Mouse (Mus musculus) lung, embryonic 15.5 days (tissue): ENCODE results near the gene Ankub1. TPM values are rescaled to one million over a fixed set of nuclear protein-coding genes. Genes with fewer than 3 reads are reported as not detected.

Source experiments
- ATAC-seq: fragments of 200-750 bp; cut with Nextera tagmentation; 2 replicates; pipeline ENCODE4 v1.8.0; 2017; ENCODE audit warnings: moderate number of reproducible peaks, borderline replicate concordance; ENCODE audit not compliant: low FRiP score, low TSS enrichment; ENCODE audit errors: extremely low read depth
- H3K27ac ChIP-seq: fragments of 300-500 bp; sonication (generic); 2 replicates; pipeline ENCODE4 v1.5.1; 2015; ENCODE audit warnings: moderate library complexity, mild to moderate bottlenecking, inconsistent platforms
- H3K27me3 ChIP-seq: fragments of 300-500 bp; sonication (generic); 2 replicates; pipeline ENCODE4 v1.6.1; 2015; ENCODE audit warnings: inconsistent platforms
- H3K36me3 ChIP-seq: fragments of 300-500 bp; sonication (generic); 2 replicates; pipeline ENCODE4 v1.6.1; 2015; ENCODE audit warnings: inconsistent platforms
- H3K4me1 ChIP-seq: fragments of 300-500 bp; sonication (generic); 2 replicates; pipeline ENCODE4 v1.6.1; 2015; ENCODE audit warnings: inconsistent platforms
- H3K4me2 ChIP-seq: fragments of 300-500 bp; sonication (generic); 2 replicates; pipeline ENCODE4 v1.6.1; 2015; ENCODE audit warnings: inconsistent platforms, mild to moderate bottlenecking, moderate library complexity
- H3K4me3 ChIP-seq: fragments of 300-500 bp; sonication (generic); 2 replicates; pipeline ENCODE4 v1.5.1; 2015; ENCODE audit warnings: mild to moderate bottlenecking, inconsistent platforms
- H3K9ac ChIP-seq: fragments of 300-500 bp; sonication (generic); 2 replicates; pipeline ENCODE4 v1.6.1; 2015; ENCODE audit warnings: inconsistent platforms
- H3K9me3 ChIP-seq: fragments of 300-500 bp; sonication (generic); 2 replicates; pipeline ENCODE4 v1.6.1; 2016; ENCODE audit warnings: inconsistent platforms
- WGBS: fragments of 180-500 bp; shearing (Covaris S2); methylation state at CpG from one replicate; pipeline ENCODE4 v1.1.7; 2015; 5-methylcytosine and 5-hydroxymethylcytosine counted together
- polyA plus RNA-seq: library from polyadenylated mRNA; unstranded; fragments of >200 nt; fragmentation: Nextera tagmentation; extraction: Ambion mirVana; gene quantifications from 2 replicates; pipeline ENCODE4 v1.2.1, GENCODE M21; 2015

The Ankub1 gene
- polyA plus RNA-seq, 1 experiment from 2014 or later, result 0.19 TPM

DNA sequence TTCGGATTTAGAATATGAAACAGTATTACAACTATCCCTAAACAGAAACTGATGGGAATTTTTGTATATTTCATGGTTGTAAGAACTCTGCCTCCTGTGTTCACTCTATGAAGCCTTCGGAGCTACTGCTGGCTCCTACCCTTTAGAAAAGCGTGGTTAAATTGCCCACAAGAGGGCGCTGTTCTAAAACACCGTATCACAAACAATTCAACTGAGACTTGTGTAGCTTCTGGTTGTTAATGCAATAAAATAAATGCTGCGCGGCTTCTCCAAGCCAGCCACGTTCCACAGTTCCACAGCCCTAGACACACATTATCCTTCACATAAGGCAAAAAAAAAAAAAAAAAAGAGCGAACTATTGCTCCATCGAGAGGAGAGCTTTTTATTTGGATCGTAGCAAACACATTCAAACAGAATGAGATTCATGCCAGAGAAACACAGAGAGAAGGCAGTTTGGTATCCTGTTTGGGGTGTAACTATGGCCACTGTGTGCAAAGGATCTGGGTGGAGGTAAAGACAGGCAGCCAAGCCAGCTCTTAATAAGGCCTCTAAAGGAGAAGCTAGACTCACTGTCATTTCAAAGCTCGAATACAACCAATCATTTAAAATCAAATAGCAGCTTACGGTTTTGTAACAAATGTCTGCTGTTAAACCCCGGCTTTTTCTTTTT, 25.4 kb downstream of the Ankub1 start:
- H3K27me3 ChIP-seq, result no peaks in the 10 kb centered on the region
- H3K9ac ChIP-seq, result no peak overlapping the region
- peak overlapping the region; percentile 44 for H3K4me2 ChIP-seq
- ATAC-seq, result peak; percentile 64; the same call in 1 of the 2 replicates
- 27% methylated on average over 14 of the region's 14 CpGs for WGBS
- H3K36me3 ChIP-seq, result no peaks in the 10 kb centered on the region
- no peaks in the 10 kb centered on the region for H3K4me1 ChIP-seq
- H3K4me3 ChIP-seq, result peak overlapping the region; percentile 27
- H3K27ac ChIP-seq, result no peak overlapping the region
- H3K9me3 ChIP-seq, result no peaks in the 10 kb centered on the region

DNA sequence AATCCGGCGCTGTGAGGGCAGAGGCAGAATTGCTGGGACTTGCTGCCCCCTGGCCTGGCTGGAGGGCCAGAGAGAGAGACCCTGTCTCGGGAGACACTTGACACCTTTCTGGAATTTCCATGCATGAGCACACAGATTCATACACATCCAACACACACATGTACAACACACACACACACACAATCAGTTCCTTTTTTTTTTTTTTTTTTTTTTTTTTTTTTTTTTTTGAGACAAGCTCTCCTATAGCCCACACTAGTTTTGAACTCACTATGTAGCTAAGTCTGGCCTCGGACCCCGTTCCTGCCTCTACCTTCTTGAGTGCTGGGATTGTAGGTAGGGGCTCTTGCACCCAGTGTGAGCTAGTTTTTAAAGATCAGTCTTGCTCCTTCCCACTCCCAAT, 26.7 kb downstream of the Ankub1 start:
- Histone ChIP-seq H3K4me3 (no peak overlapping the region), H3K36me3 (no peaks in the 10 kb centered on the region), H3K4me1 (no peaks in the 10 kb centered on the region), H3K27me3 (no peaks in the 10 kb centered on the region), H3K27ac (no peak overlapping the region), H3K9me3 (no peaks in the 10 kb centered on the region), H3K4me2 (no peak overlapping the region), H3K9ac (no peak overlapping the region)
- WGBS, result 85% methylated on average over 5 of the region's 5 CpGs
- no peak for ATAC-seq

DNA sequence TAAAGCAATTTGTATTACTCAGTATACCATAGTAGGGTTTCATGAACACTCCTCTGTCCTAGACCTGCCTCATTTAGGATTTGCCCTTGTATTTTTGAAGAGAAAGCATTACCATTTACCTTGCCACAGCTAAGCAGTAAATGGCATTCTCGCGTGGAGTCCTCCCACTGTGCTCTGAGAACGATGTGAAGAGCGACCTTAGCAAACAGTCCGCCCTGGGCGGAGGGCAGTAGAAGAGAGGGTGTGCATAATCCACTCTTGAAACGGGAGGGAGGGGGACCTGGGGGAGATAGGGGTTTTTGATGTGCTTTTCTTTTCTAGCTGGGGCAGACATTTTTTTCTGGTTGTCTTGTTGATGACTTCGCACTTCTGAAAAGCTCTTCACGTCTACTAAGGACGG, 27.9 kb downstream of the Ankub1 start:
- Histone ChIP-seq H3K9me3 (no peaks in the 10 kb centered on the region), H3K36me3 (no peaks in the 10 kb centered on the region), H3K4me2 (no peak overlapping the region), H3K9ac (no peak overlapping the region), H3K27ac (no peak overlapping the region), H3K27me3 (no peaks in the 10 kb centered on the region), H3K4me1 (no peaks in the 10 kb centered on the region), H3K4me3 (no peak overlapping the region)
- no peak for ATAC-seq
- WGBS, result 51% methylated on average over 10 of the region's 10 CpGs

DNA sequence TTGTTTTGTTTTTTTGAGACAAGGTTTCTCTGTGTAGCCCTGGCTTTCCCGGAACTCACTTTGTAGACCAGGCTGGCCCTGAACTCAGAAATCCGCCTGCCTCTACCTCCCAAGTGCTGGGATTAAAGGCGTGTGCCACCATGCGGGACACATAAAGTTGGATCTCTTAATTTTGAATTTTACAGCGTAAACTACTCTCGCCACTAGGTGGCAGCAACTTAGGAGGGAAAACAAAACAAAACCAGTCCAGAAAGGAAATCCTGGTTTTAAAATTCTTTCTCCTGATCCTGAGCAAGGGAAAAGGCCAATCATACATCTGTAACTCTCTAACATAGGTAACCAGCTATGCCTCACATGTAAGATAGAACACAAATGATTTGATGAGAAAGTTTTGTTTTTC, 28.9 kb downstream of the Ankub1 start:
- no peak overlapping the region for H3K27ac ChIP-seq
- no peaks in the 10 kb centered on the region for H3K4me1 ChIP-seq
- H3K4me3 ChIP-seq, result no peak overlapping the region
- no peak overlapping the region for H3K9ac ChIP-seq
- no peaks in the 10 kb centered on the region for H3K27me3 ChIP-seq
- no peak for ATAC-seq
- H3K4me2 ChIP-seq, result no peak overlapping the region
- WGBS, result 18% methylated on average over 6 of the region's 6 CpGs
- no peaks in the 10 kb centered on the region for H3K9me3 ChIP-seq
- H3K36me3 ChIP-seq, result no peaks in the 10 kb centered on the region

DNA sequence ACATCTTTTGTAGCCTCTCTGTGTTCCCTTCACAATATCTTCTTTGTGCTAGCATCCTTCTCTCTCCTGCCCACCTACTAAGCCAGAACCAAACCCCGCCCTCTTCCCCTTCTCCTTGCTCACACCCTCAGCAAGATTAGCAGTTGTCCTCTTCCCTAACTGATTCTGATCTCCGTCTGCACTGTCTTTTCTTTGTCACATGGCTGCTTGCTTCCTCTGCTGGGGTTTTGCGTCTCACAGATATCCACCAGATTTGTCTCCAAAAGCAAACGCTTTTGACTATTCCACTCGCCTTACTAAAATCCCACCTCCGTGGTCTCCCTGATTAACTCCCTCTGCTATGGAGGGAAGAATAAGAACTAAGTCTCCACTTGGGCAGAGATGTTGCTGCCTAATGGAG, 34.0 kb downstream of the Ankub1 start:
- Histone ChIP-seq H3K36me3 (no peaks in the 10 kb centered on the region), H3K4me3 (no peak overlapping the region), H3K4me2 (no peak overlapping the region), H3K9ac (no peak overlapping the region), H3K4me1 (no peaks in the 10 kb centered on the region), H3K27me3 (no peaks in the 10 kb centered on the region), H3K9me3 (no peaks in the 10 kb centered on the region), H3K27ac (no peak overlapping the region)
- 62% methylated on average over 6 of the region's 6 CpGs for WGBS
- ATAC-seq, result no peak

DNA sequence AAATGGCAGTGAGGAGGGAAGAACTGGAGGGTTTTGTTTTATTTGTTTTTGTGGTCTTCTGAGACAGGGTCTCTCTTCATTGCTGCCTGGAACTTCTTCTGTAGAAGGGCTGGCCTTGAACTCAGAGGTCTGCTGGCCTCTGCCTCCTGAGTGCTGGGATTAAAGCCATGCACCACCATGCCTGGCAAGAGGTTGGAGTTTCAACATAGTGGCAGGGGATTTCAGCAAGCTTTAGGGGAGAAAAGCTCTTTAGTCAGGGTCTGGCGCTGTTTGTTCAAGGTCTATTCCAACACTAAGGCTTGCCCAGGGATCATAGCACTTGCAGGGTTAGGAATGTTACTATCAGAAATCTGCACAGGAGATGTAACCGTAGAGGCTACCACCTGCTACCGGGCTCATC, 39.0 kb downstream of the Ankub1 start:
- Histone ChIP-seq H3K4me1 (0 out of 2 replicates have a peak, but pooled peaks cover 3% of the 10 kb centered on the region), H3K9ac (no peak overlapping the region), H3K27me3 (no peaks in the 10 kb centered on the region), H3K27ac (no peak overlapping the region), H3K4me3 (no peak overlapping the region), H3K36me3 (no peaks in the 10 kb centered on the region), H3K4me2 (no peak overlapping the region), H3K9me3 (no peaks in the 10 kb centered on the region)
- WGBS, result 76% methylated on average over 3 of the region's 3 CpGs
- no peak for ATAC-seq

DNA sequence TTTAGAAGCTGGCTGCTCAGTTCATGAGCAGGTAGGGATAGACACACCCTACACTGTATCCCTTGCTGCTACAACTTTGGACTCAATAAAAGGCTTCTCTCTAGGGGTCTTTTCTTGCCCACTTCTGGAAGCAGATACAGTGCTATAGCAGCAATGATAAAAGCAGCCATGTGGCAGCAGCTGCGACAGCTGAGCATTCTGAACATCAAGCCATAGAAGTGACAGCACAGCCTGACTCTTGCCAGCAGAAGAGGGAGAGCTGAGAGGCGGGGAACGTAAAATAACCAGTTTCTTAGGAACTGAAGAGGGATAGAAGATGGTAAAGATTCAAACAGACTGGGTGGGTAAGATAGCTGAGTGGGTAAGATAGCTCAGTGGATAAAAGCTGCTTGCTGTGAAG, 40.1 kb downstream of the Ankub1 start:
- ATAC-seq, result no peak
- 73% methylated on average over 3 of the region's 3 CpGs for WGBS
- H3K27ac ChIP-seq, result no peak overlapping the region
- H3K36me3 ChIP-seq, result no peaks in the 10 kb centered on the region
- H3K9ac ChIP-seq, result no peak overlapping the region
- no peak overlapping the region for H3K4me3 ChIP-seq
- no peak overlapping the region for H3K4me2 ChIP-seq
- H3K27me3 ChIP-seq, result no peaks in the 10 kb centered on the region
- H3K9me3 ChIP-seq, result no peaks in the 10 kb centered on the region
- H3K4me1 ChIP-seq, result 0 out of 2 replicates have a peak, but pooled peaks cover 3% of the 10 kb centered on the region

DNA sequence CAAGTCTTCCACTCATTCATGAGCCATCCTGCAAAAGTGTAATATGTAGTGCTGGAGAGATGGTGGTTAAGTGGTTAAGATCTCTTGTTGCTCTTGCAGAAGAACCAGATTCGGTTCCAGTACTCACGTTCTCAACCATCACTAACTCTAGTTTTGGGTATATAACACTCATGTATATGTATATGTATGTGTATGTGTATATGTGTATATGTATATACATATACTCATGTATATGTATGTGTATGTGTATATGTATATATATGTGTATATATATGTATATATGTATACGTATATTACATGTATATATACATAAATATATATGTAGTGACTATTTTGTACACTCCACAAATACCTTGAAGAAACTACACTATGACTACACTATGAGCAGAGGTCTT, 40.7 kb downstream of the Ankub1 start:
- no peak overlapping the region for H3K27ac ChIP-seq
- no peaks in the 10 kb centered on the region for H3K9me3 ChIP-seq
- peak overlapping the region; percentile 68 for H3K4me2 ChIP-seq
- WGBS, result 57% methylated on average over 3 of the region's 3 CpGs
- ATAC-seq, result no peak
- H3K4me1 ChIP-seq, result 0 out of 2 replicates have a peak, but pooled peaks cover 3% of the 10 kb centered on the region
- no peaks in the 10 kb centered on the region for H3K27me3 ChIP-seq
- peak overlapping the region; percentile 78 for H3K9ac ChIP-seq
- H3K36me3 ChIP-seq, result no peaks in the 10 kb centered on the region
- H3K4me3 ChIP-seq, result peak overlapping the region; percentile 82

DNA sequence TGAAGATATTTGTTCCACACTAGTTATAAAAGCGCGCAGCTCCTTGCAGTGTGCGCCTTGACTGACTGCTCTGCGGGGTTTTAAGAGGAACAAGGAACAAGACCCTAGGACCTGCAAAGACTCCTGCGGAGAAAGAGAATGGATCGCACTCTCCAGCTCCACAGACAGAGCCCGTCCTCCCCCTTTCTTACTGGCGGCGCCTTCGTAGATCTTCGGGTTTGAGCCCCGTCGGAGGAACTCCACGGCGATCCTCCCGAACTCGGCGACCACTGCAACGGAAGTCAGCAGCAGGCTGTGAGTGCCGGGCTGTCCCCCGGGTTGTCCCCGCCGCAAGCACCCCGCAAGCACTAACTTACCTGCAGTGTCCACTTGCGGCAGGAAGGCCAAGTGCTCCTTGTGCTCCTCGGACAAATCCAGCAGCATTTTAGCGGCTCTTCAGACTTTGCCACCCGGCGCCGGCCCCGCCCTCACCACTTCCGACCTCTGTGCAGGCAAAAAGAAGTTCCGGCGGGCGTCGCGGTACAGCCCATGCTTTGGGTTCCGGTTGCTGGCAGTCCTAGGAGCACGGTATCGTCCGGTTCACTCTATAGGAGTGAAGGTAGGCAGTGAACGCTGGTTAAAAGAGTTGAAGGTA, 41.3 kb downstream of the Ankub1 start, which contains the start of gene Commd2:
Gene Commd2 (minus strand): TSS at position 485 of the 634 bp plus-strand sequence.
- H3K9me3 ChIP-seq, result no peaks in the 10 kb centered on the region
- 0 out of 2 replicates have a peak, but pooled peaks cover 3% of the 10 kb centered on the region for H3K4me1 ChIP-seq
- H3K9ac ChIP-seq, result peak within 1 kb of the TSS; percentile 78
- peaks cover 5% of the 10 kb centered on the region; the same call in 1 of the 2 replicates for H3K36me3 ChIP-seq
- H3K4me2 ChIP-seq, result peak within 1 kb of the TSS; percentile 68
- H3K27ac ChIP-seq, result peak within 1 kb of the TSS; percentile 88
- peak within 1 kb of the TSS; percentile 82 for H3K4me3 ChIP-seq
- no peaks in the 10 kb centered on the region for H3K27me3 ChIP-seq
- ATAC-seq, result peak; percentile 93
- WGBS, result under 1% methylated on average over 42 of the region's 42 CpGs

DNA sequence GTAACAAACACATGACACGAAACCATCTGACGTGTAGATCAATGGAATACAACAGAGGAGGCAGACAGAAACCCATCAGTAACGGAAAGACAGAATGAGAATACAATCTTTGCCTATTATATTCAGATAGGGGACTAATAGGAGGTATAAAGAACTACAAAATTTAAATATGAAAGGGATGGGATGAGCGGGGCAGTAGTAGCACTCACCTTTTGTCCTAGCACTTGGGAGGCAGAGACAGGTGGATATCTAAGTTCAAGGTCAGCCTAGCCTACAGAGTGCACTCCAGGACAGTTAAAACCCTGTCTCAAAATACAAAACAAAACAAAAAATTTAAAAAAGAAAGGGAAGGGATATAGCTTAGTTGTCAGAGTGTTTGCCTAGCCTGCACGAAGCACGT, 49.4 kb downstream of the Ankub1 start:
- 94% methylated on average over 6 of the region's 6 CpGs for WGBS
- no peak for ATAC-seq
- Histone ChIP-seq H3K4me3 (no peak overlapping the region), H3K4me2 (no peak overlapping the region), H3K9ac (no peak overlapping the region), H3K27ac (no peak overlapping the region), H3K36me3 (peaks cover 25% of the 10 kb centered on the region), H3K27me3 (no peaks in the 10 kb centered on the region), H3K4me1 (peaks cover 4% of the 10 kb centered on the region), H3K9me3 (no peaks in the 10 kb centered on the region)

DNA sequence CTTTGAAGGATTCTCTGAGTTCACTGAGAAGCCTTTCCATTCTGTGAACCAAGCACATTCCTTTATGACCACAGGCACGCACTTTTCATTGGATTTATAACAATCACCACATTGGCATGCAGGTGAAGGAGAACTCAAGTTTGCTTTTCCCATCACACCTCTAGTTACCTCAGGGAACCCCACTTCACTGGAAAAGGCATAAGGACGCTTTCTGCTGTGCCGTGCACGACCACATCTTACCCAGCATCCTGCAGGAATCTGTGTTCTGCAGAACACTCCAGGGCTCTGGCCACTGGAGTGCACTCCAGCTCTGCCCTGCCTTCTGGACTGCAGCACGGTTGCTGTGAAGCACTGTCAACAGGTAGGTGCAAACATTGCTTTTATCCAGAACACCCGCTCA, 55.0 kb downstream of the Ankub1 start:
- peaks cover 8% of the 10 kb centered on the region for H3K4me1 ChIP-seq
- 49% methylated on average over 6 of the region's 6 CpGs for WGBS
- ATAC-seq, result peak; percentile 95
- H3K4me3 ChIP-seq, result no peak overlapping the region
- 0 out of 2 replicates have a peak overlapping the region, but pooled peaks have one; percentile 8 for H3K4me2 ChIP-seq
- no peaks in the 10 kb centered on the region for H3K27me3 ChIP-seq
- H3K27ac ChIP-seq, result peak overlapping the region; percentile 89
- no peaks in the 10 kb centered on the region for H3K36me3 ChIP-seq
- H3K9ac ChIP-seq, result no peak overlapping the region
- no peaks in the 10 kb centered on the region for H3K9me3 ChIP-seq

DNA sequence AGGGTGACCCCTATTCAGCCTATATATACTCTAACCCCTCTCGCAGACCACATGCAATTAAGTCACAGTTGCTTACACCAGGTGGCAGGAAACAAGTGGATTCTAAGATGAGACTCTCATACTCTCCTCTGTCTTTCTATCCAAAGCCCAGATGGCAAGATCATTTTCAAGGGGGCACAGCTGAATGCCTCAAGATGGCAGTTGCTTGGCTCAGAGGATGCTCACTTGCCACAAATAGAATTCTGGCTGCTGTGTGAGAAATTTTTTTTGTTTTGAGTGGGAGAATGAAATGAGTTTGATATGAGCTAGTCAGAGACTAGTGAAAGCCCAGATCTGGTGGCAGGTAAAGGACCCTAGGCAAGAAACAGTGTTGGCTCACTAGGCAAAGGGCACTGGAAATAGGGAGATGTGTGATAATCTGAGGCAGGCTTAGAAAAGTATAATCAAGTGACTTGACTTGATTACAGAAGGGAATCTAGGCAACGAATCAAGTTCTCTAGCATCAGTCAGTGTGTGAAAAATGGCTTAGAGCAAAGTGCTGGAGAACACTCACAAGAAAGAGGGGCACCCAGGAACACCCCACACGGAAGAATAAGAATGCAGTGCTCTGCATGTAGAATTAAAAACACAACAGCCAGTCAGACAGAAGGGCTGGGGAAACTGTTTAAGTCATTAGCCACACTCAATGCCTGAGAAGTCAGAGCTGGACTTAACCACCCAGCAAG, 57.7 kb downstream of the Ankub1 start:
- WGBS, result 81% methylated on average over 3 of the region's 3 CpGs
- Histone ChIP-seq H3K9ac (no peak overlapping the region), H3K4me1 (peaks cover 8% of the 10 kb centered on the region), H3K27ac (no peak overlapping the region), H3K27me3 (no peaks in the 10 kb centered on the region), H3K9me3 (no peaks in the 10 kb centered on the region), H3K4me2 (no peak overlapping the region), H3K4me3 (no peak overlapping the region), H3K36me3 (no peaks in the 10 kb centered on the region)
- no peak for ATAC-seq
